Mouse (Mus musculus) midbrain, embryonic 12.5 days (tissue): ENCODE data around the gene Cfap74. TPM values are rescaled to one million over a fixed set of nuclear protein-coding genes. Genes with fewer than 3 reads are reported as not detected.

Source experiments
- ATAC-seq: fragments of 200-750 bp; cut with Nextera tagmentation; 2 replicates; pipeline ENCODE4 v1.8.0; 2017; ENCODE audit warnings: low read depth, moderate TSS enrichment, moderate library complexity; ENCODE audit not compliant: low FRiP score
- H3K27ac ChIP-seq: fragments of 300-500 bp; sonication (generic); replicated peaks from 2 replicates; pipeline ENCODE4 v1.5.1; 2016; ENCODE audit warnings: mild to moderate bottlenecking
- H3K27me3 ChIP-seq: fragments of 300-500 bp; sonication (generic); 2 replicates; pipeline ENCODE4 v1.6.1; 2016; ENCODE audit warnings: mild to moderate bottlenecking
- H3K36me3 ChIP-seq: fragments of 300-500 bp; sonication (generic); 2 replicates; pipeline ENCODE4 v1.6.1; 2016
- H3K4me1 ChIP-seq: fragments of 300-500 bp; sonication (generic); 2 replicates; pipeline ENCODE4 v1.6.1; 2016
- H3K4me2 ChIP-seq: fragments of 300-500 bp; sonication (generic); replicated peaks from 2 replicates; pipeline ENCODE4 v1.6.1; 2016; ENCODE audit warnings: mild to moderate bottlenecking, moderate library complexity
- H3K4me3 ChIP-seq: fragments of 300-500 bp; sonication (generic); 2 replicates; pipeline ENCODE4 v1.5.1; 2016; ENCODE audit warnings: mild to moderate bottlenecking
- H3K9ac ChIP-seq: fragments of 300-500 bp; sonication (generic); replicated peaks from 2 replicates; pipeline ENCODE4 v1.6.1; 2016; ENCODE audit warnings: mild to moderate bottlenecking, moderate library complexity
- H3K9me3 ChIP-seq: fragments of 300-500 bp; sonication (generic); 2 replicates; pipeline ENCODE4 v1.6.1; 2016; ENCODE audit warnings: mild to moderate bottlenecking
- WGBS: fragments of 180-500 bp; shearing (Covaris S2); methylation state at CpG from one replicate; pipeline ENCODE4 v1.1.7; 2016; 5-methylcytosine and 5-hydroxymethylcytosine counted together
- polyA plus RNA-seq: library from polyadenylated mRNA; unstranded; fragments of >200 nt; fragmentation: Nextera tagmentation; extraction: Ambion mirVana; gene quantifications from 2 replicates; pipeline ENCODE4 v1.2.1, GENCODE M21; 2016

Gene Cfap74
- polyA plus RNA-seq, 1 experiment from 2014 or later: 5.6 TPM

GRCm38 (mm10) chr4:155489101-155489970 lies 80.3 kb downstream of the Cfap74 start:
- Histone ChIP-seq H3K4me3 (no peak overlapping the region), H3K4me2 (no peak overlapping the region), H3K36me3 (0 out of 2 replicates have a peak, but pooled peaks cover 3% of the 10 kb centered on the region), H3K4me1 (peaks cover 33% of the 10 kb centered on the region), H3K27ac (no peak overlapping the region), H3K27me3 (no peaks in the 10 kb centered on the region), H3K9me3 (no peaks in the 10 kb centered on the region), H3K9ac (no peak overlapping the region)
- ATAC-seq: no peak
- 83% methylated on average over 9 of the region's 9 CpGs for WGBS

GRCm38 (mm10) chr4:155490456-155490855 lies 81.5 kb downstream of the Cfap74 start:
- peak overlapping the region; percentile 98 for H3K4me3 ChIP-seq
- peaks cover 40% of the 10 kb centered on the region for H3K4me1 ChIP-seq
- ATAC-seq: peak; percentile 1; the same call in 1 of the 2 replicates
- peak overlapping the region; percentile 96; the same call in 1 of the 2 replicates for H3K27ac ChIP-seq
- peak overlapping the region; percentile 100 for H3K9ac ChIP-seq
- H3K27me3 ChIP-seq: no peaks in the 10 kb centered on the region
- no peaks in the 10 kb centered on the region for H3K9me3 ChIP-seq
- H3K4me2 ChIP-seq: peak overlapping the region; percentile 67
- 39% methylated on average over 5 of the region's 5 CpGs for WGBS
- H3K36me3 ChIP-seq: 0 out of 2 replicates have a peak, but pooled peaks cover 3% of the 10 kb centered on the region

- Histone ChIP-seq H3K27ac (peak within 1 kb of the TSS; percentile 96), H3K36me3 (0 out of 2 replicates have a peak, but pooled peaks cover 3% of the 10 kb centered on the region), H3K9me3 (no peaks in the 10 kb centered on the region), H3K27me3 (no peaks in the 10 kb centered on the region), H3K9ac (peak within 1 kb of the TSS; percentile 100), H3K4me2 (peak within 1 kb of the TSS; percentile 67), H3K4me1 (peaks cover 40% of the 10 kb centered on the region), H3K4me3 (peak within 1 kb of the TSS; percentile 98)
- WGBS: 0% methylated on average over 21 of the region's 60 CpGs
- peak; percentile 82 for ATAC-seq
Measured at GRCm38 (mm10) chr4:155490990-155491504, 82.1 kb downstream of the Cfap74 start, which contains the start of gene Gnb1. TSS of gene Gnb1 (plus strand) at chr4:155491361.

- WGBS: under 1% methylated on average over 54 of the region's 54 CpGs
- Histone ChIP-seq H3K9me3 (no peaks in the 10 kb centered on the region), H3K27me3 (no peaks in the 10 kb centered on the region), H3K4me3 (peak overlapping the region; percentile 98), H3K4me1 (peaks cover 40% of the 10 kb centered on the region), H3K27ac (peak overlapping the region; percentile 96), H3K9ac (peak overlapping the region; percentile 100), H3K4me2 (peak overlapping the region; percentile 67), H3K36me3 (0 out of 2 replicates have a peak, but pooled peaks cover 3% of the 10 kb centered on the region)
- peak; percentile 59 for ATAC-seq
Measured at GRCm38 (mm10) chr4:155491529-155492130, 82.6 kb downstream of the Cfap74 start.

GRCm38 (mm10) chr4:155492131-155492633 lies 83.2 kb downstream of the Cfap74 start:
- Histone ChIP-seq H3K9me3 (no peaks in the 10 kb centered on the region), H3K4me1 (peaks cover 40% of the 10 kb centered on the region), H3K9ac (peak overlapping the region; percentile 100), H3K36me3 (0 out of 2 replicates have a peak, but pooled peaks cover 3% of the 10 kb centered on the region), H3K4me2 (peak overlapping the region; percentile 67), H3K27me3 (no peaks in the 10 kb centered on the region), H3K27ac (peak overlapping the region; percentile 96), H3K4me3 (peak overlapping the region; percentile 98)
- WGBS: under 1% methylated on average over 26 of the region's 51 CpGs
- ATAC-seq: peak; percentile 23; the same call in 1 of the 2 replicates

GRCm38 (mm10) chr4:155494891-155495290 lies 85.9 kb downstream of the Cfap74 start:
- H3K36me3 ChIP-seq: 0 out of 2 replicates have a peak, but pooled peaks cover 3% of the 10 kb centered on the region
- H3K9ac ChIP-seq: no peak overlapping the region
- H3K9me3 ChIP-seq: no peaks in the 10 kb centered on the region
- no peak overlapping the region for H3K4me3 ChIP-seq
- 84% methylated on average over 4 of the region's 4 CpGs for WGBS
- H3K4me2 ChIP-seq: no peak overlapping the region; the same call in 1 of the 2 replicates
- H3K27me3 ChIP-seq: no peaks in the 10 kb centered on the region
- H3K4me1 ChIP-seq: peaks cover 29% of the 10 kb centered on the region
- H3K27ac ChIP-seq: no peak overlapping the region
- no peak for ATAC-seq

GRCm38 (mm10) chr4:155497963-155498362 lies 89.0 kb downstream of the Cfap74 start:
- peaks cover 23% of the 10 kb centered on the region for H3K4me1 ChIP-seq
- no peak overlapping the region for H3K4me2 ChIP-seq
- H3K4me3 ChIP-seq: no peak overlapping the region
- H3K27ac ChIP-seq: no peak overlapping the region
- H3K9ac ChIP-seq: no peak overlapping the region
- 93% methylated on average over 3 of the region's 3 CpGs for WGBS
- no peaks in the 10 kb centered on the region for H3K27me3 ChIP-seq
- ATAC-seq: no peak
- 0 out of 2 replicates have a peak, but pooled peaks cover 3% of the 10 kb centered on the region for H3K36me3 ChIP-seq
- no peaks in the 10 kb centered on the region for H3K9me3 ChIP-seq

- Histone ChIP-seq H3K4me2 (no peak overlapping the region), H3K9ac (no peak overlapping the region), H3K4me3 (no peak overlapping the region), H3K27ac (no peak overlapping the region), H3K9me3 (no peaks in the 10 kb centered on the region), H3K27me3 (no peaks in the 10 kb centered on the region), H3K4me1 (0 out of 2 replicates have a peak, but pooled peaks cover 2% of the 10 kb centered on the region), H3K36me3 (no peaks in the 10 kb centered on the region)
- WGBS: 85% methylated on average over 2 of the region's 2 CpGs
- no peak for ATAC-seq
Measured at GRCm38 (mm10) chr4:155501126-155501525, 92.1 kb downstream of the Cfap74 start.

GRCm38 (mm10) chr4:155505067-155505466 lies 96.1 kb downstream of the Cfap74 start:
- 86% methylated on average over 8 of the region's 8 CpGs for WGBS
- H3K9me3 ChIP-seq: no peaks in the 10 kb centered on the region

GRCm38 (mm10) chr4:155505671-155506295 lies 96.8 kb downstream of the Cfap74 start:
- WGBS: 87% methylated on average over 5 of the region's 5 CpGs
- Histone ChIP-seq H3K9ac (no peak overlapping the region), H3K27me3 (no peaks in the 10 kb centered on the region), H3K27ac (no peak overlapping the region), H3K9me3 (no peaks in the 10 kb centered on the region), H3K4me3 (no peak overlapping the region), H3K36me3 (no peaks in the 10 kb centered on the region), H3K4me1 (0 out of 2 replicates have a peak, but pooled peaks cover 2% of the 10 kb centered on the region), H3K4me2 (no peak overlapping the region)
- no peak for ATAC-seq

More at GRCm38 (mm10) chr4:155505067-155505466, 96.1 kb downstream of the Cfap74 start:
- H3K27ac ChIP-seq: no peak overlapping the region
- H3K4me2 ChIP-seq: no peak overlapping the region
- no peaks in the 10 kb centered on the region for H3K36me3 ChIP-seq
- H3K27me3 ChIP-seq: no peaks in the 10 kb centered on the region
- H3K4me3 ChIP-seq: no peak overlapping the region
- no peak overlapping the region for H3K9ac ChIP-seq
- H3K4me1 ChIP-seq: 0 out of 2 replicates have a peak, but pooled peaks cover 2% of the 10 kb centered on the region
- no peak for ATAC-seq

GRCm38 (mm10) chr4:155508614-155509013 lies 99.6 kb downstream of the Cfap74 start:
- no peaks in the 10 kb centered on the region for H3K4me1 ChIP-seq
- H3K9me3 ChIP-seq: no peaks in the 10 kb centered on the region
- no peak overlapping the region for H3K27ac ChIP-seq
- no peak overlapping the region for H3K4me2 ChIP-seq
- no peak overlapping the region for H3K4me3 ChIP-seq
- ATAC-seq: no peak
- no peaks in the 10 kb centered on the region for H3K36me3 ChIP-seq
- no peaks in the 10 kb centered on the region for H3K27me3 ChIP-seq
- 92% methylated on average over 4 of the region's 4 CpGs for WGBS
- H3K9ac ChIP-seq: no peak overlapping the region
